Mouse (Mus musculus) adrenal gland, postnatal 4 days (tissue): Measurements from ENCODE around the gene Ganab. TPM values are rescaled to one million over a fixed set of nuclear protein-coding genes. Genes with fewer than 3 reads are reported as not detected.

Experiments used
- DNase-seq, 2 experiments: peaks; one replicate each; pipeline ENCODE4 v3.0.0; 2021 to 2022; ENCODE audit warnings: low spot score in 2 of 2, mixed read lengths in 2 of 2
- microRNA-seq: library from miRNA; unstranded; fragments of <30 nt; microRNA quantifications from one replicate; pipeline ENCODE4 v1.2.0, GENCODE M21; 2021
- total RNA-seq, 2 experiments: library from RNA; stranded (reverse); gene quantifications; 2 replicates each; pipeline ENCODE4 v1.2.3; 2021

Ganab gene
- total RNA-seq, 2 experiments from 2014 or later, result 183 to 194 TPM

DNA sequence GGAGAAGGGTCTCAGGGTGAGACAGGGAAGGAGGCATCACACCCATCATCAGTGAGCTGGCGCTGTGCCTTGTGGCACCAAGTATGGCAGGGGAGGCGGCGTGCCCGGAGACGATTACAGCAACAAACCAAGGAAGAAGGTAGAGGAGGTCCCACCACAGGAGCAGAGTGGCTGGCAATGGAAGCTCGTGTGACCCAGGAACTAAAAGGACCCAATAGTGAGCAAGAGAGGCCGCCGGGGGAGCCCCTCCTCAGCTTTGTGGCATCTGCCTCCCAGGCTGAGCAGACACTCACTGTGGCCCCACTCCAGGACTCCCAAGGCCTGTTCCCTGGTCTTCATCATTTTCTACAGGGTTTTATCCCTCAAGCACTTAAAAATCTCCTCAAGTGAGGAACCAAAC lies 67.9 kb downstream of the Ganab start:
- DNase-seq, result no peak

DNA sequence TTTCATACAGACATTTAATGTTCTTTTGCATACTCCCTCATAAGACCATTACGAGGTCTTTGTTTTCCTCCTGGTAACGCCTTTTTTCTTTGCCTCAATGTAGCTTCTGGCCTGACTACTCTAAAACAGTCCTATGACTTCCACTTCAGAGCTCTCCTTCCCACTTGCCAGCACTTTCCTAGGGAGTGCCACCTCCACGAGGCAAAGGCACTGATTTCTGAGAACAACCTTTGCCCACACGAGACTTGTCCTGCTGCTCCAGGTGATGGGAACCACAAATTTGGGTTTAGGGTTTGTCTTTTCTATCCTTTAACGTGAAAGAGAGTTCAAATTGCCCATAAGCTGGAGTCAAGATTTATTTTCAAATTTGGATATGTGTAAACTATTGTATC lies 68.3 kb downstream of the Ganab start:
- DNase-seq, result no peak

Small RNA genes within 50 kb of the gene (microRNA-seq; reads per million reads assigned to microRNA genes)
- 0.79 reads per million for gene Mir5136

Other genes starting within 250 kb of the Ganab start
- 1 to 10 TPM; 2.7 to 3.0 TPM for gene Chrm1, start 234.3 kb upstream of the Ganab start, total RNA-seq
- 100 to 1,000 TPM; 161 to 174 TPM for gene Slc3a2, start 174.7 kb upstream of the Ganab start, total RNA-seq
- gene Wdr74, start 162.2 kb upstream of the Ganab start, total RNA-seq, result 10 to 100 TPM; 64.2 to 64.3 TPM
- gene 1700092M07Rik, start 157.4 kb upstream of the Ganab start, total RNA-seq, result 1 to 10 TPM; 2.3 to 2.5 TPM
- gene Stx5a, start 156.7 kb upstream of the Ganab start, total RNA-seq, result 100 to 1,000 TPM; 118 to 125 TPM
- 100 to 1,000 TPM; 124 to 145 TPM for gene Nxf1, start 141.0 kb upstream of the Ganab start, total RNA-seq
- gene Tmem223, start 127.1 kb upstream of the Ganab start, total RNA-seq, result 100 to 1,000 TPM; 102 to 103 TPM
- 10 to 100 TPM; 65.4 to 68.6 TPM for gene Tmem179b, start 123.6 kb upstream of the Ganab start, total RNA-seq
- 10 to 100 TPM; 18.3 to 18.9 TPM for gene Taf6l, start 111.7 kb upstream of the Ganab start, total RNA-seq
- 100 to 1,000 TPM; 103 TPM for gene Polr2g, start 99.5 kb upstream of the Ganab start, total RNA-seq
- gene Zbtb3, start 95.5 kb upstream of the Ganab start, total RNA-seq, result 1 to 10 TPM; 2.0 to 2.4 TPM
- gene Ttc9c, start 78.7 kb upstream of the Ganab start, total RNA-seq, result 10 to 100 TPM; 32.1 to 34.3 TPM
- 10 to 100 TPM; 73.5 to 83.1 TPM for gene Hnrnpul2, start 78.1 kb upstream of the Ganab start, total RNA-seq
- gene AC129217.1, start 68.3 kb upstream of the Ganab start, total RNA-seq, result not detected
- 100 to 1,000 TPM in 1 of 2 experiments, 10 to 100 TPM in 1; 91.5 to 102 TPM for gene Bscl2, start 60.6 kb upstream of the Ganab start, total RNA-seq
- 10 to 100 TPM; 14.5 to 16.3 TPM for gene Gng3, start 58.9 kb upstream of the Ganab start, total RNA-seq
- gene Lrrn4cl, start 47.3 kb upstream of the Ganab start, total RNA-seq, result 1 to 10 TPM; 3.5 to 4.2 TPM
- 100 to 1,000 TPM; 217 to 224 TPM for gene Ubxn1, start 26.6 kb upstream of the Ganab start, total RNA-seq
- gene Uqcc3, start 17.1 kb upstream of the Ganab start, total RNA-seq, result 10 to 100 TPM; 56.6 to 59.1 TPM
- gene Lbhd1, start 14.3 kb upstream of the Ganab start, total RNA-seq, result 10 to 100 TPM; 11.8 to 12.7 TPM
- not detected for gene Gm49403, start 14.1 kb upstream of the Ganab start, total RNA-seq
- 10 to 100 TPM; 36.7 to 37.7 TPM for gene 1810009A15Rik, start 9.2 kb upstream of the Ganab start, total RNA-seq
- 1 to 10 TPM; 2.8 to 3.3 TPM for gene Gm49416, start 9.1 kb upstream of the Ganab start, total RNA-seq
- 10 to 100 TPM; 29.6 to 30.9 TPM for gene Ints5, start 5.1 kb upstream of the Ganab start, total RNA-seq
- gene B3gat3, start 22.3 kb downstream of the Ganab start, total RNA-seq, result 10 to 100 TPM; 56.2 to 56.8 TPM
- gene Rom1, start 31.3 kb downstream of the Ganab start, total RNA-seq, result 10 to 100 TPM; 13.3 to 15.3 TPM
- gene Eml3, start 31.5 kb downstream of the Ganab start, total RNA-seq, result 10 to 100 TPM; 65.2 to 72.1 TPM
- gene Mta2, start 43.8 kb downstream of the Ganab start, total RNA-seq, result 100 to 1,000 TPM; 141 to 144 TPM
- 10 to 100 TPM; 23.2 to 26.9 TPM for gene Tut1, start 55.8 kb downstream of the Ganab start, total RNA-seq
- 100 to 1,000 TPM; 505 to 508 TPM for gene Eef1g, start 69.0 kb downstream of the Ganab start, total RNA-seq
- 100 to 1,000 TPM; 125 to 131 TPM for gene Ahnak, start 91.2 kb downstream of the Ganab start, total RNA-seq
- gene Scgb1a1, start 189.9 kb downstream of the Ganab start, total RNA-seq, result not detected
- gene Asrgl1, start 237.6 kb downstream of the Ganab start, total RNA-seq, result 10 to 100 TPM; 23.7 to 25.1 TPM